Mouse (Mus musculus): ENCODE results near the gene Gp1bb.

- TF ChIP-seq CTCF (conservative IDR thresholded peaks at IDR 0.05 in 1 of 2, IDR thresholded peaks at IDR 0.05 in 1 of 2; ENCODE audit: low read depth in 2 of 2, low read length in 2 of 2) = no peak
- no peak for TF ChIP-seq SIN3A (IDR thresholded peaks at IDR 0.05; ENCODE audit: low read length)
- no peak for TF ChIP-seq CHD2 (IDR thresholded peaks at IDR 0.05; ENCODE audit: low read length)
- TF ChIP-seq POLR2A (IDR thresholded peaks at IDR 0.05; ENCODE audit: low read depth, low read length) = no peak
- no peak for TF ChIP-seq MYC (IDR thresholded peaks at IDR 0.05; ENCODE audit: low read depth, low read length)
- TF ChIP-seq GABPA (IDR thresholded peaks at IDR 0.05; ENCODE audit: insufficient replicate concordance, low read depth, low read length) = no peak
- TF ChIP-seq CHD1 (IDR thresholded peaks at IDR 0.05; ENCODE audit: low read depth, low read length) = no peak
- TF ChIP-seq EP300 (IDR thresholded peaks at IDR 0.05; ENCODE audit: low read length) = no peak
- no peak for TF ChIP-seq KAT2A (IDR thresholded peaks at IDR 0.05; ENCODE audit: insufficient replicate concordance, low read length)
- TF ChIP-seq MAFK (IDR thresholded peaks at IDR 0.05; ENCODE audit: insufficient replicate concordance, low read length) = no peak
Observed at GRCm38 (mm10) chr16:18655372-18656098, 33.3 kb upstream of the Gp1bb start.

Data from CH12.LX (cell line).